Mouse (Mus musculus): ENCODE measurements around the gene Ston2.

Ston2 gene

GRCm38 (mm10) chr12:91702829-91703228 lies 85.4 kb downstream of the Ston2 start:
- no peak for DNase-seq (ENCODE audit: low spot score)

DNA sequence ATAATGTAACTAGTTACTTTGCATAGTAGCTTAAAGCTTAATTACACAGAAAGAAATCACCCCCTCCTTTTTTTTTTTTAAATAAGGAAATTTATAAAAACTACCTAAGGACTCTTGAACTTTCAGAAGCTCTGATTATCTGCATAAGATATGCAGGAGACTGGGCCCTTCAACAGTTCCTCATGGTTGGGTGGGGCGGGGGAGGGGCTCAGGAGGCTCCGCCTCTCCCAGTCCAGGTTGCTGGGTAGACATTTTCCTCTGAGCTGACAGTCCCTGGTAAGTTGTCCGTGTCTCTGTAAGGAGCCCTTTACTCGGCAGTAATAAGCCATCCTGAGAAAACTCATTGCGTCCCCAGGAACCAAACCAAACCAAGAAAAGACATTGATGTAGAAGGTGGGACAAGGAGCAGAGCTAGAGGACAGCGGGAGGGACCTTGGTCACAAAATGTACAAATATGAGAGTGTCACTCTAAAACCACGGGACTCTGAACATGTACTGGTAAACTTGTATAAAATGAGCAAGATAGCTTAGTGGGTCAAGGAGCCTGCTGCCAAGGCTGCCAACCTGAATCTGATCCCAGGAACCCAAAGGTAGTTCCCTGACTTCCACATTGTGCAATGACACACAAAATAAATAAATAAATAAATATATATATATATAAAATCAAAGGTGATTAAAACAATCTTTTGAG lies 88.6 kb downstream of the Ston2 start:
- DNase-seq (ENCODE audit: low spot score) = no peak

GRCm38 (mm10) chr12:91696231-91696630 lies 92.0 kb downstream of the Ston2 start:
- no peak for DNase-seq (ENCODE audit: low spot score)

GRCm38 (mm10) chr12:91695761-91696160 lies 92.4 kb downstream of the Ston2 start:
- DNase-seq (ENCODE audit: low spot score) = peak; percentile 95

DNA sequence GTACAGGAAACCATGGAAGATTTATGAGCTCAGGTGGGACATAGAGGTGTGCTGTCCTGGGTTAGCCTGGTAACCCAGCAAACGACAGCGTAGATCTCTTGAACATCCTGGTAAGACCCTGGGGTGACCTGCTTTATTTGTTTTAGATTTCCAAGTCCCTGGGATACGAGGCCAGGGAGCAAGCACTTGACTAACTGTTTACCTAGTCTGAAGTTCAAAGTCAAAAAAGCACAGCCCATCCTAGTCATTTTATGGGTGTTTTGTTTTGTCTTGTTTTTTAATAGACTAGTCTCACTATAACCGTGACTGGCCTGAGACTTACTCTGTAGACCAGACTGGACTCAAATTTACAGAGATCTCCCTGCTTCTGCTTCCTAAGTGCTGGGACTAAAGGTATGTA lies 93.4 kb downstream of the Ston2 start:
- DNase-seq (ENCODE audit: low spot score) = no peak

- DNase-seq (ENCODE audit: low spot score) = no peak
Measured at GRCm38 (mm10) chr12:91693566-91693965, 94.6 kb downstream of the Ston2 start.

DNA sequence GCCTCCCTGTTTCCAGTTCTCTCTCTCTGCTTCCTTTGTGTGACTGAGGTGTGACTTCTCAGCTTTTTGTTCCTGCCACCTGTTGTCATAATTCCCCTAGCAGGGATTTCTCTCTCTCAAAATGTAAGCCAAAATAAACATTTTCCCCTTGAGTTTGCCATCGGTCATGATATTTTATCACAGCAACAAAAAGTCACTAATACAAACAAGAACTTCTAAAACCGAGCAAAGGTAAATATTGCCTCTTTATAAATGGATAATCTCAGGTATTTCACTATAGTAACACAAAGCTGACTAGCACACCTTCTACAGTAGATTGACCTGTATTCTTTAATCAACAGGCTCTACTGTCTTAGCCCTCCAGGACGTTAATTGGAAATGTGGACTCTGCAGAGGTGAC lies 95.2 kb downstream of the Ston2 start:
- no peak for DNase-seq (ENCODE audit: low spot score)

DNA sequence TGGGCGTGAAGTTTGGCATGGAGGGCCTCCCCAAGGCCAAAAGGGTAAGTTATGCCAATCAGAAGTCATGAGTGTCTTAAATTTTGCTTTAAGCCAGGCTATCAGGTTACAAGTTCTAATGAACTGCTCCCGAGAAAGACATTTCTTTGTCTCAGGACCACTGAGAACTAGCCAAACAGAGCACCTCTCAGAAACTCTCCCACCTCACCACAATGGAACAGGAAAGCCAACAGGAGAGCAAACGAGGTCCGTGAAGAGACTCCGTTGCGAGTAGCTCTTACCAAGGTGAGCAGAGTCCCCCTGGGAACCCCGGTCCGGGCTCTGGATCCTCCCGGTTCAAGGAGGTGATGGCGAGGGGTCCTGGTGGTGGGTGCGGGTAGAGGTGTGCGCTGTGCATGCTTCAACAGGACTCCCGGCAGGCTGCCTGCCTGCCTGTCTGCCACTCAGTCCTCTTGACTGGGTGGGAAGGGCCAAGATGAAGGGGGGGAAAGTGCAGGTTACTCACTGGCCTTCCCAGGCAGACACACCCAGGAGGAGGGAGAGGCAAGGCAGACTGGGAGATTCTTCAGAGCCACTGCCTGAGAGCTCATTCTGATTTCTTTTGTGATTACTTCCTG lies 102.4 kb downstream of the Ston2 start:
- peak; percentile 67 for DNase-seq (ENCODE audit: low spot score)

- DNase-seq (ENCODE audit: low spot score) = peak; percentile 34
Measured at GRCm38 (mm10) chr12:91684840-91685415, 103.3 kb downstream of the Ston2 start.

DNA sequence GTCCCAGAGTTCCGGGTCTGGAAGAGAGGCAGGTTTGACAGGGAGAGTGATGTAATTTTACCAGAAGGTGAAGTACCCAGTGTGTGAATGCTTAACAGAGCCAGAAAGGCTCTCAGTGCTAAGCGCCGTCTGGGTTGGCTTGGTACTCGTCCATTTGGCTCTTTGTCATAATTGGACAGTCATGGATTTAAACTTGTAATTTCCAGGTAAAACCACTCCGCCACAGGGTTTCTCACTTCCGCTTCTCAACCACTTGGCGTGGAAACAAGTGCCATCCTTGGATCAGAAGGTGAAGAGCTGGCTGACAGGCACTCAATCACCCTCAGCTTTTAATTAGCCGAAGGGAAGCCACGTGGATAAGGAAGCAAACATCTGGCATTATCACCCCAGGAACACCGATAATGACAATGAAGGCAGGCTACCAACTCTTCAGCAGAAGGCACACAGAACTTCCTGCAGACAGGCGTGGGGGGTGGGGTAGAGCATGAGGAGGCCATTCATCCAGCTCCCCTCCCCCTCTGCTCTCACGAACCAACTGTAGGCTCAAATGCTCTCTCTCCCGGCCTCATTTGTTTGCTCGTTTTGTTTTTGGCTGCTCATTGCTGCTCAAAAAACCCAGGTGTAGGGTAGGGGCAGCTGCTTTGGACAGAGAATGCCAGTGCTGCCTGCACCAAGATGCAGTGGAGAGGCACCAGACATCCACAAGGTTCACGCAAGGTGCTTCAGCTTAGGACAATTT lies 103.9 kb downstream of the Ston2 start:
- peak; percentile 82 for DNase-seq (ENCODE audit: low spot score)

GRCm38 (mm10) chr12:91683549-91684100 lies 104.6 kb downstream of the Ston2 start:
- DNase-seq (ENCODE audit: low spot score) = peak; percentile 47

DNA sequence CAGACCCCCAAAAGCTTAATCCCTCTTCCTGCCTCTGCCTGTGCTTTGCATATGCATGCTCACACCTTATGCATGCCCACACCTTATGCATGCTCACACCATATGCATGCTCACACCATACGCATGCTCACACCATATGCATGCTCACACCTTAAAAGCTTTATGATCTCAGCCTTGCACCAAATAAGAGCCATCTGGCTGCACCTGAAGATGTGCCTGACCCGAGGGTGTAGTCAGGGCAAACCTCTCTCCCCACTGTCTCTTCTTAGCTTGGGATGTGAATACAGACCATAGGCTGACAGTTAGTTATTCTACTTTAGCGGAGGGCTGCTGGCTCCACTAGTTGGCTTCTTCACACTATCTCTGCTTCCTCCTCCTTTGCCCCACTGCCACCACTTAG lies 105.1 kb downstream of the Ston2 start:
- no peak for DNase-seq (ENCODE audit: low spot score)

DNA sequence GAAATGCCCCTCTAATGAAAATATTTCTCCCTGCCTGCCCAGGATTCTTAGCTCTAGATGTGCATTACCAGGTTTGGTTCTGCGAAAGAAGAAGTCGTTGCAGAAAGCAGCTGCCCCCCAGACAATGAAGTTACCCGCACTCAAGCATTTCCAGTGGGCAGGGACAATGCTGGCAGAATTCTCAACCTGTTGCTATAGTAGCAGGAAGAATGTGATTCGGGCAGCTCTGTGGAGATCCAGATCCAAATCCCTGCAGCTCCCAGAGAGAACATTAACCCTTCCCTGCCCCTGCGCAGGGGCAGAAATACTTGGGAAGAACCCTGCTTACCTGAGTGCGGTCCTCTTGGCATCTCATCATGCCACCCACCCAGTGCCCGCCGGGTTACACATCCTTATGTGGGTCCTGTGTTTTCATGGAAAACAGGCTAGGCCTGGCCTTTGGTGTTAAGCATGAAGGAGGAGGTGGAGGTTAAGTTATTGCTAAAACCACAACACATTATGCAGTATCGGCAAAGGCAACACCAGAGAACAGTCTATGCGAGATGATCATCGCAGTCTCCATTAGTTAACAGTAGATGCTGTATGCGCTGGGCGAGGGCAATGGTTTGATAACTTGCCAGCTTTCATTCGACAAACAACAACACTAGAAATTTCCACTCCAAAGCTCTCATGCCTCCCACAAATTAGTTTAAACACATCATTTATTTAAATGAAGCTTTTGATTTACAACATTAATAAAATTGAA lies 108.7 kb downstream of the Ston2 start:
- peak; percentile 73 for DNase-seq (ENCODE audit: low spot score)

GRCm38 (mm10) chr12:91675937-91676336 lies 112.2 kb downstream of the Ston2 start:
- no peak for DNase-seq (ENCODE audit: low spot score)

GRCm38 (mm10) chr12:91673141-91673540 lies 115.0 kb downstream of the Ston2 start:
- no peak for DNase-seq (ENCODE audit: low spot score)

- no peak for DNase-seq (ENCODE audit: low spot score)
Measured at GRCm38 (mm10) chr12:91672528-91672927, 115.7 kb downstream of the Ston2 start.

DNA sequence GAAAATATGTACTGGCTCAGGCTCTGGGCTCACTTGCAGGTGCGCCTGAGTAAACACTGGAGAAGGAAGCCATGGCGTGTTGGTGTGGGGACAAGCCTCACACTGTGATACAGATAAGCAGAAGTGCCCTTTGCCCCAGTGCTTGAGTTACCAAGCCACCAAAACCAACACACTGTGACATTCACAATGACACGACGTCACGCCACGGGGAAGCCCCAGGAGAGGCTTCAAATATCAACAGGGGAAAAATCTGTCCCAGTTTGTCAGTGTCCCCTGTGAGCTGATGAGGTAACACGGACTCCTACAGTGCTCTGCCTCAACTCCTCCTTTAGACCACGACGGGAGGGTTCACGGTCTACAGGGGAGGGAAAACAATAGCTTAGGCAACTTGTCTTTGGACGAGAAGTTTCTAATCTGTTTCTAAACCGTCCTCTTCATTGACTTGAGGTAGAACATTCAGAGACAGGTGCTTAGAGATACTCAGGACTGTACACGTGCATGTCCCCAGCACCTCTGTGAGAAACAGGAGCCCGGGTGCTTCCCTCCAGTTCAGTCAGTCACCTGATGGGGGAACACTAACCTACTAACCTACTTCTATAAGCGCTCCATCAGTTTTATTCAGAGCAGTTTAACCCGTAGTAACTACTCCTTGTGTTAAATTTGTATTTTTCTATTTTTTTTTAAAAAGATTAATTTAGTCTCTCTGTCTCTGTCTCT lies 119.5 kb downstream of the Ston2 start:
- peak; percentile 52 for DNase-seq (ENCODE audit: low spot score)

DNA sequence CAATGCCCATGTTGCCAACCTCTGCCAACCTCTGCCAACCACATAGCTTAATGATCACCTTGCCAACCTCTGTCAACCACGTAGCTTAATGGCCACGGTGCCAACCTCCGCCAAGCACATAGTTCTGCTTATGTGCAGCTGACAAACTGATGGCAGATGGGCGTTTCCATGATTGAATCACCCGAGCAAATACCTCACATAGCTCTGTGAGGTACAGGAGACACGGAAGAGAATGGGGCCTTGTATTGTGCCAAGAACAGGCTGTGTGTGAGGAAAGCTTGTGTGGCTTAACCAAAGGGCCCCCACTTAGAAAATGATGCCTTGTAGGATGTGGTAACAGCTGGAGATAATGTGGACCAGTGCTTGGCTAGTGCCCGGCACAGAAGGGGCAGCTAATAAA lies 120.4 kb downstream of the Ston2 start:
- DNase-seq (ENCODE audit: low spot score) = no peak

DNA sequence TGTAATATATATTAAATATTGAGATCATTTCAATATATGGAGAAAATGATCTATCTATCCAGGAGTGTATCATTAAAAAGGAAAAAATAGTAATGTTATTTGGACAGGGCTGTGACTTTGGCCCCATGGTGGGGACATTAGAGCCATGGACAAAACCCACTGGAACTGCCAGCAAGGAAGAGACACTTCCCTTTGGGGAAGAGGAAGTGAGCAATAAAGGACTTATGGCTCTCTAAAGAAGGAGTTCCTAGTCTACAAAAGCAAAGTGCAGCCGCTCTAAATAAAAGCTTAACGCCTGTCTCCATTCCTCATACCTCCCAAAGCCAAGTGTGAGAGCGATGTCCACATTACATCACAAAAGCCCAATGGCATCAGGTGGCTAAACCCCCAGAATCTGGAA lies 121.6 kb downstream of the Ston2 start:
- DNase-seq (ENCODE audit: low spot score) = no peak

GRCm38 (mm10) chr12:91665431-91665830 lies 122.8 kb downstream of the Ston2 start:
- no peak for DNase-seq (ENCODE audit: low spot score)

DNA sequence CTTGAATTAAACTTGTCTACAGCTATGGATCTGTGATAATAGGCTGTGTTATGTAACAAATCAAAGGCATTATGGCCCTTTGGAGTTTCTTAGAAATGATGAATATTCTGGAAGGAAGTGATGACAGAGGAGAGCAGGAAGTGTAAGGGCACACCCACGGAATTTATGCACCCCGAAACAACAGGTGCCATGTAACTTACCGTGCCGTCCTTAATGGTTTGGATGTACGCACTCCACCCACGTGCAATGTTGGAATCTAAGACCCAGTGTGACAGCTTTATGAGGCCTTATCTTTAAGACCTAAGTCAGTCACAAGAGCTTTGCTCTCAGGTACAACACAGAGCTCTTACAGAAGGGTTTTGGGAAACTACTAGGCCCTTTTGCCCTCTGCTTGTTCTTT lies 124.9 kb downstream of the Ston2 start:
- DNase-seq (ENCODE audit: low spot score) = no peak
